Mouse (Mus musculus): Measurements from ENCODE around the gene Trim39. TPM values are rescaled to one million over a fixed set of nuclear protein-coding genes. Genes with fewer than 3 reads are reported as not detected.

Trim39 gene
- polyA plus RNA-seq, 1 experiment from 2014 or later: 27.1 TPM

Other genes starting within 250 kb of the Trim39 start
- gene H2-T23, start 239.4 kb downstream of the Trim39 start, polyA plus RNA-seq (2015; fragmentation: Nextera tagmentation; extraction: Ambion mirVana): 4.8 and 6.6 TPM in 2 replicates
- gene H2-T22, start 229.5 kb downstream of the Trim39 start, polyA plus RNA-seq (2015; fragmentation: Nextera tagmentation; extraction: Ambion mirVana): 7.4 and 7.9 TPM in 2 replicates
- not detected in 2 replicates for gene Gm6034, start 229.3 kb downstream of the Trim39 start, polyA plus RNA-seq (2015; fragmentation: Nextera tagmentation; extraction: Ambion mirVana)
- gene Gm11127, start 213.9 kb downstream of the Trim39 start, polyA plus RNA-seq (2015; fragmentation: Nextera tagmentation; extraction: Ambion mirVana): not detected in 2 replicates
- not detected in 2 replicates for gene Gm19684, start 150.6 kb downstream of the Trim39 start, polyA plus RNA-seq (2015; fragmentation: Nextera tagmentation; extraction: Ambion mirVana)
- not detected in 2 replicates for gene Gm7030, start 142.8 kb downstream of the Trim39 start, polyA plus RNA-seq (2015; fragmentation: Nextera tagmentation; extraction: Ambion mirVana)
- not detected in 2 replicates for gene Gm8909, start 103.7 kb downstream of the Trim39 start, polyA plus RNA-seq (2015; fragmentation: Nextera tagmentation; extraction: Ambion mirVana)
- gene H2-T3, start 82.0 kb downstream of the Trim39 start, polyA plus RNA-seq (2015; fragmentation: Nextera tagmentation; extraction: Ambion mirVana): not detected in 2 replicates
- gene Rpp21, start 14.2 kb downstream of the Trim39 start, polyA plus RNA-seq (2015; fragmentation: Nextera tagmentation; extraction: Ambion mirVana): 132 and 133 TPM in 2 replicates
- gene H2-M10.2, start 14.2 kb upstream of the Trim39 start, polyA plus RNA-seq (2015; fragmentation: Nextera tagmentation; extraction: Ambion mirVana): 0.29 TPM in 1 of 2 replicates, not detected in the other
- not detected in 2 replicates for gene H2-M10.1, start 53.9 kb upstream of the Trim39 start, polyA plus RNA-seq (2015; fragmentation: Nextera tagmentation; extraction: Ambion mirVana)
- not detected in 2 replicates for gene H2-M10.3, start 96.2 kb upstream of the Trim39 start, polyA plus RNA-seq (2015; fragmentation: Nextera tagmentation; extraction: Ambion mirVana)
- gene H2-M10.4, start 190.1 kb upstream of the Trim39 start, polyA plus RNA-seq (2015; fragmentation: Nextera tagmentation; extraction: Ambion mirVana): not detected in 2 replicates